Mouse (Mus musculus) lung, embryonic 14.5 days (tissue): Measurements from ENCODE around the gene Trappc13. TPM values are rescaled to one million over a fixed set of nuclear protein-coding genes. Genes with fewer than 3 reads are reported as not detected.

Experiments used
- ATAC-seq: fragments of 200-750 bp; cut with Nextera tagmentation; 2 replicates; pipeline ENCODE4 v1.8.0; 2017; ENCODE audit warnings: mild to moderate bottlenecking, moderate TSS enrichment, moderate library complexity; ENCODE audit not compliant: insufficient read depth
- DNase-seq: peaks from one replicate; pipeline ENCODE4 v3.0.0-alpha.2; 2015
- H3K27ac ChIP-seq: fragments of 300-500 bp; sonication (generic); 2 replicates; pipeline ENCODE4 v1.5.1; 2014; ENCODE audit warnings: low read depth, mild to moderate bottlenecking, moderate library complexity
- H3K27me3 ChIP-seq: fragments of 300-500 bp; sonication (generic); 2 replicates; pipeline ENCODE4 v1.6.1; 2014; ENCODE audit warnings: low read length, control low read depth; ENCODE audit not compliant: insufficient read depth
- H3K36me3 ChIP-seq: fragments of 300-500 bp; sonication (generic); 2 replicates; pipeline ENCODE4 v1.6.1; 2014; ENCODE audit warnings: control low read depth; ENCODE audit not compliant: insufficient read depth
- H3K4me1 ChIP-seq: fragments of 300-500 bp; sonication (generic); 2 replicates; pipeline ENCODE4 v1.6.1; 2014; ENCODE audit warnings: antibody characterized with exemption, control low read depth; ENCODE audit not compliant: insufficient read depth
- H3K4me2 ChIP-seq: fragments of 300-500 bp; sonication (generic); 2 replicates; pipeline ENCODE4 v1.6.1; 2014; ENCODE audit warnings: mild to moderate bottlenecking
- H3K4me3 ChIP-seq: fragments of 300-500 bp; sonication (generic); 2 replicates; pipeline ENCODE4 v1.5.1; 2014; ENCODE audit warnings: low read depth, low read length
- H3K9ac ChIP-seq: fragments of 300-500 bp; sonication (generic); 2 replicates; pipeline ENCODE4 v1.6.1; 2014
- H3K9me3 ChIP-seq: fragments of 300-500 bp; sonication (generic); 2 replicates; pipeline ENCODE4 v1.6.1; 2016; ENCODE audit warnings: low read depth, low read length, control low read depth
- CTCF ChIP-seq: IDR thresholded peaks from 2 replicates; pipeline ENCODE4 v1.5.1; 2016; ENCODE audit warnings: antibody characterized with exemption, low read depth
- WGBS: fragments of 180-500 bp; shearing (Covaris S2); extraction: QIAGEN DNeasy Blood & Tissue Kit; methylation state at CpG from one replicate; pipeline ENCODE4 v1.1.7; 2014; 5-methylcytosine and 5-hydroxymethylcytosine counted together
- polyA plus RNA-seq: library from polyadenylated mRNA; unstranded; fragments of >200 nt; fragmentation: Nextera tagmentation; extraction: Ambion mirVana; gene quantifications from 2 replicates; pipeline ENCODE4 v1.2.1, GENCODE M21; 2014

Gene Trappc13
- polyA plus RNA-seq, 1 experiment from 2014 or later = 65.5 TPM

DNA sequence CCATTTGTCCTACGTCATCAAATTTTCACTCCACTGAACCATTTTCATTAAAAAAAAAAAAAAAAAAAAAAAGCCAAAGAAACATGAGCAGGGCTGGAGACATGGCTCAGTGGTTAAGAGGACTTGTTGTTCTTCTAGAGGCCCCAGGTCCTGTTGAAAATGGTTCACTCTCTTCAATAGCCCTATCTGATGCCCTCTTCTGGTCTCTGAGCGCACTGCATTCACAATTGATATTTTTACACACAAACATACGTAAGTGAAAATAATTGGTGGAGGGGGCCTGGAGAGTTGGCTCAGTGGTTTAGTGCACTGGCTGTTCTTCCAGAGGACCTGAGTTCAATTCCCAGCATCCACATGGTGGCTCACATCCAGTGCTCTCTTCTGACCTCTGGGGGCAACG is 64.5 kb downstream of the Trappc13 start:
- Histone ChIP-seq H3K4me3 (no peak overlapping the region), H3K4me2 (no peak overlapping the region), H3K9me3 (no peaks in the 10 kb centered on the region), H3K27ac (no peak overlapping the region), H3K9ac (no peak overlapping the region), H3K4me1 (no peaks in the 10 kb centered on the region), H3K27me3 (no peaks in the 10 kb centered on the region), H3K36me3 (no peaks in the 10 kb centered on the region)
- 0 out of 2 replicates have a peak, but pooled peaks have one; percentile 13 for TF ChIP-seq CTCF
- DNase-seq = peak; percentile 15
- 95% methylated on average over 4 of the region's 4 CpGs for WGBS
- no peak for ATAC-seq

DNA sequence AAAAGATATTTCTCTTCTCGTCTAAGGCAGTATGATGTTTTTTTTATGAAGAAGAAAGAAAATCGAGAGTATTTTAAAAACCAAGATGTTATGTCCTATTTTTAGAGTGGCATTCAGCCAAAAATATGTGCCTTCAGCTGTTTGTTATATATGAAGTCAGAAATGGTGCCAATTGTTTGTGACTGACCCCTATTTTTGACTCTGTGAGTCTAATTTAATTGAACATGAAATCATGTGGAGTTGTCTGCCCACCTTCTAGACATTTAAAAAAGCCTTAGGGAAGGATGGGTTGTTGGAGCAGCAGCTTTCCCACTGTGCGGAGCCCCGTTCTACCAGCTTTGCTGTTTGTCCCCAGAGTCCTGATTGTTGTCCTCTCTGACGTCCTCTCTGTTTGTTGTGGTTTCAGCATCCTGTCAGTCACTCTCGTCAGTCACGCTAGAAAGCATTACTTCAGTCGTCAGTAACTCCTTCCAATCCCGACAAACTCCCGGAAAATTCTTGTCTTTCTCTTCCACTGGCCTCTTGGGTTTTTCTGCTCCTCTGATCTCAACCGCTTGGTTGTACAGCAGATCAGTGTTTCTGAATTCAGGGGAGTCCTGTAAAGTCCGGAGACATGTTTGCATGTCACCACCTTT is 65.9 kb downstream of the Trappc13 start:
- Histone ChIP-seq H3K27me3 (no peaks in the 10 kb centered on the region), H3K36me3 (no peaks in the 10 kb centered on the region), H3K27ac (no peak overlapping the region), H3K4me1 (no peaks in the 10 kb centered on the region), H3K4me3 (no peak overlapping the region), H3K9me3 (no peaks in the 10 kb centered on the region), H3K9ac (no peak overlapping the region), H3K4me2 (no peak overlapping the region)
- ATAC-seq (no peak), DNase-seq (peak; percentile 50)
- no peak for TF ChIP-seq CTCF
- WGBS = 50% methylated on average over 12 of the region's 12 CpGs

- Histone ChIP-seq H3K4me3 (peak overlapping the region; percentile 80), H3K4me2 (peak overlapping the region; percentile 82), H3K9ac (peak overlapping the region; percentile 72), H3K36me3 (no peaks in the 10 kb centered on the region), H3K27ac (no peak overlapping the region), H3K4me1 (no peaks in the 10 kb centered on the region), H3K9me3 (no peaks in the 10 kb centered on the region), H3K27me3 (no peaks in the 10 kb centered on the region)
- WGBS = 41% methylated on average over 7 of the region's 7 CpGs
- DNase-seq (no peak), ATAC-seq (no peak)
- no peak for TF ChIP-seq CTCF
These were observed 67.7 kb downstream of the Trappc13 start for GRCm38 (mm10) chr13:104110526-104110925.

GRCm38 (mm10) chr13:104109816-104110521 is 68.3 kb downstream of the Trappc13 start:
- TF ChIP-seq CTCF = no peak
- Histone ChIP-seq H3K4me2 (peak overlapping the region; percentile 82), H3K27me3 (no peaks in the 10 kb centered on the region), H3K9me3 (no peaks in the 10 kb centered on the region), H3K4me3 (peak overlapping the region; percentile 80), H3K36me3 (no peaks in the 10 kb centered on the region), H3K27ac (no peak overlapping the region), H3K9ac (peak overlapping the region; percentile 72), H3K4me1 (no peaks in the 10 kb centered on the region)
- ATAC-seq = peak; percentile 84
- peak; percentile 71 for DNase-seq
- 1% methylated on average over 37 of the region's 38 CpGs for WGBS

DNA sequence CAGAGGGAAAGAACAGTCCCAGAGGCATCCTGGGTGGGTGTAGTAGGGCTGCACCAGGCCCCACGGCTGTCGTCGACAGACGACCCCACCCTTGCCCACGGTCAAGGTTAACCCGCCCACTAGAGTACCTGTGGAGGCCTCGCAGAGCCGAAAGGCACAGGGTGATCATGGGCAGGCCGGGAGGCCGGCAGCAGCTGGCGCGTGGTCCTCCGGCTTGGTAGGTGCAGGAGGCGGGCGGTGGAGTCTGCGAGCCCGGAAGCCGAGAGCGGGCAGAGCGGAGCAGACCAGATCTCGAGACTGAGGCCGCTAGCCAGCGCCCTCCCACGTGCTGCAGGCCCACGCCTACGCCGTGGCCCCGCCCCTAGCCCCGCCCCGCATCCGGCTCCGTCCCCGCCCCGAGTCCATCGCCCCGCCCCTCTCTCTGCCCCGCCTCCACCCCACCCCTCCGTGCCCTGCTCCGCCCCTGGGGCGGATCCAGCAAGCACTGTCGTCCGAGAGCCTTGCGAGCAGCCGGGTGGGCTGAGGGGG is 68.9 kb downstream of the Trappc13 start, which contains the start of the genes Nln and Sgtb:
TSS of gene Nln (minus strand) at position 327 of the 528 bp plus-strand sequence.
TSS of gene Sgtb (plus strand) at position 454 of the 528 bp plus-strand sequence.
- H3K27ac ChIP-seq = peak within 1 kb of the TSS; percentile 72; the same call in 1 of the 2 replicates
- H3K9me3 ChIP-seq = no peaks in the 10 kb centered on the region
- H3K9ac ChIP-seq = peak within 1 kb of the TSS; percentile 72
- 0% methylated on average over 29 of the region's 44 CpGs for WGBS
- peak within 1 kb of the TSS; percentile 82 for H3K4me2 ChIP-seq
- H3K4me3 ChIP-seq = peak within 1 kb of the TSS; percentile 80
- ATAC-seq (peak; percentile 98), DNase-seq (peak; percentile 95)
- H3K27me3 ChIP-seq = no peaks in the 10 kb centered on the region
- no peak for TF ChIP-seq CTCF
- no peaks in the 10 kb centered on the region for H3K4me1 ChIP-seq
- no peaks in the 10 kb centered on the region for H3K36me3 ChIP-seq

DNA sequence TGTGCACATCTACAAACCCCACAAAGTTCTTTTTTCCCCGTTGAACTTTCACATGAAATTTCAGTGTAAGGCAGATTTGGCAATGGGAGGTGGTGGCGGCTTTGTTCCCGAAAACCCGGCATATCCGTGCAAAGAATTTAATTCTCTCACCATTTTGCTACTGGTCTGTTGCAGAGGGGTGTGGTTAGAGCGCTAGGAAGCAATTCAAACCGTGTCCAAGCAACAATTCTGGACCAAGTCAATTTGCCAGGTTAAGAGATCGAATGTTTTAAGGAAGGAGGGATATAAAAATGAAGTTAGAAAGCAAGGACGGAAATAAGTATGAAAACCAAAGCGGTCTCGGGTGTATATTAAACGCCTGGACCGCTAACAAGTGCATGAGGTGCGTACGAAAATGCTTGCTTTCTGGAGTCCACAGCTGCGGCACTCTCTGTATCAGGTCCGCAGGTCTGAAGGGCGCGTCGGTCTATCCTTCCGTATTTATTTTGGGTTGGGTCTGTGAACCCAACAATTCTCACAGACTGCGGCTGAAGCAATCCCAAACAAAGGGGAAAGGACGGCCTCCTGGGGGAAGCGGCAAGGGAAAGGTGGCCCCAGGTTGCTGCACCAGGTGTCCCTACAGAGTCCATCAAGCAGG is 69.5 kb downstream of the Trappc13 start:
- Histone ChIP-seq H3K36me3 (no peaks in the 10 kb centered on the region), H3K9me3 (no peaks in the 10 kb centered on the region), H3K4me2 (peak overlapping the region; percentile 82), H3K27me3 (no peaks in the 10 kb centered on the region), H3K4me3 (peak overlapping the region; percentile 80), H3K4me1 (no peaks in the 10 kb centered on the region), H3K9ac (peak overlapping the region; percentile 72), H3K27ac (peak overlapping the region; percentile 72; the same call in 1 of the 2 replicates)
- 1% methylated on average over 24 of the region's 24 CpGs for WGBS
- DNase-seq = peak; percentile 48
- no peak; the same call in 1 of the 2 replicates for ATAC-seq
- no peak for TF ChIP-seq CTCF
